Mouse (Mus musculus) ovary, adult 18-20 months (tissue): ENCODE measurements around the gene Ptgis.
A peak's percentile ranks its signal among the peaks of the same experiment; 100 is the strongest.

Experiments
- DNase-seq: peaks from one replicate; pipeline ENCODE4 v3.0.0; 2022; ENCODE audit warnings: low spot score, mixed read lengths

Ptgis gene

GRCm38 (mm10) chr2:167263040-167263810 is 22.8 kb upstream of the Ptgis start:
- DNase-seq, result peak; percentile 33

- DNase-seq, result no peak
Observed at GRCm38 (mm10) chr2:167262433-167262832, 22.0 kb upstream of the Ptgis start.

- DNase-seq, result no peak
Observed at GRCm38 (mm10) chr2:167261106-167261505, 20.7 kb upstream of the Ptgis start.

- no peak for DNase-seq
Observed at GRCm38 (mm10) chr2:167257790-167258189, 17.4 kb upstream of the Ptgis start.

- DNase-seq, result no peak
Observed at GRCm38 (mm10) chr2:167254808-167255207, 14.4 kb upstream of the Ptgis start.

GRCm38 (mm10) chr2:167254185-167254584 is 13.8 kb upstream of the Ptgis start:
- DNase-seq, result peak; percentile 66

- DNase-seq, result no peak
Observed at GRCm38 (mm10) chr2:167253476-167253875, 13.1 kb upstream of the Ptgis start.

- DNase-seq, result no peak
Observed at GRCm38 (mm10) chr2:167252057-167252687, 11.8 kb upstream of the Ptgis start.

GRCm38 (mm10) chr2:167250736-167251337 is 10.4 kb upstream of the Ptgis start:
- DNase-seq, result peak; percentile 56

- peak; percentile 78 for DNase-seq
Observed at GRCm38 (mm10) chr2:167250003-167250735, 9.8 kb upstream of the Ptgis start.

GRCm38 (mm10) chr2:167249591-167249990 is 9.2 kb upstream of the Ptgis start:
- no peak for DNase-seq

GRCm38 (mm10) chr2:167247823-167248222 is 7.4 kb upstream of the Ptgis start:
- no peak for DNase-seq

GRCm38 (mm10) chr2:167246704-167247103 is 6.3 kb upstream of the Ptgis start:
- DNase-seq, result peak; percentile 56

- no peak for DNase-seq
Observed at GRCm38 (mm10) chr2:167244892-167245291, 4.5 kb upstream of the Ptgis start.

GRCm38 (mm10) chr2:167243831-167244563 is 3.6 kb upstream of the Ptgis start:
- DNase-seq, result no peak

GRCm38 (mm10) chr2:167239262-167239661 is 1.1 kb downstream of the Ptgis start:
- no peak for DNase-seq

GRCm38 (mm10) chr2:167237224-167237623 is 3.2 kb downstream of the Ptgis start:
- no peak for DNase-seq

- DNase-seq, result no peak
Observed at GRCm38 (mm10) chr2:167236174-167236573, 4.2 kb downstream of the Ptgis start.

GRCm38 (mm10) chr2:167235338-167236018 is 4.9 kb downstream of the Ptgis start:
- DNase-seq, result peak; percentile 57

GRCm38 (mm10) chr2:167233771-167234170 is 6.6 kb downstream of the Ptgis start:
- DNase-seq, result no peak

- DNase-seq, result no peak
Observed at GRCm38 (mm10) chr2:167233009-167233335, 7.4 kb downstream of the Ptgis start.
